Mouse (Mus musculus): Measurements from ENCODE around the gene Vipr2. TPM values are rescaled to one million over a fixed set of nuclear protein-coding genes. Genes with fewer than 3 reads are reported as not detected.
A peak's percentile ranks its signal among the peaks of the same experiment; 100 is the strongest.

Gene Vipr2
- polyA plus RNA-seq (2011; ENCODE audit: insufficient read depth, insufficient read length, low replicate concordance, missing spikeins) = 1.6 TPM in 1 of 2 replicates, not detected in the other

DNA sequence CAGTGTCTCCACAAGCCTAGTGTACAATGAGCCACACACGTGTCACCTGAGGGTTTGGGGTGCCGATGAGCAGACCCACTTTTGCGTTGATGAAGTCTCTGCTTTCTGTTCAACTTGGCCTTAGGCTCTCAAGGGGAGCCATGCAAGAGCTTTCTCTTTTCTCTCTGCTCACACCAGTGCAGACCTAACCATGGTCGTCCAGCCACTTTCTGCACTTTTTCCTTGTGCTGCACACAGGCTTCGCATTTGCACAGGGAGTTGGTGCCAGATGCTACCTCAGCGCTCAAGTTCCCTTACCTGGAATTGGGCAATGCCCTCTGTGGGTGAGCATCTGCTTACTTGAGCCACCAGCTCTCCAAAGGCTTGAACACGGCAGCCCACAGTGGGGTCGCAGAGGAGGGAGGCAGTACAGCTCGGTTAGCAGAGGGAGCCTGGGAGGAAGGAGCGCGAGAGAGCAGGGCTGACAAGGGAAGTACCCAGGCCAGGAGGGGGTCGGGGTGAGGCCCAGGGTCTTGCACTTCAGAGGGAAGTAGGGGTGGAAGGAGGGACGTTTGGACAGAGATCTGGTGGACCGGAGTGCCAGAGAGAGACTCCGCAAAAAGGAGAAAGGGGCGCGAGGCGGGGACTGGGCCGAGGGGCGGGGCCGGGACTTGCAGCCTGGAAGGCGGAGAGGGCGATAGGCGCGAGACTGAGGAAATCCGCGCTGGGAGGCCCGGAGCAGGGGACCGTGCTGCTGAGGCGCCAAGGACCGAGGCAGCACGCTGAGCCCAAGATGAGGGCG is at the start of gene Vipr2:
Vipr2 (plus strand) TSS at position 653 of the 781 bp plus-strand sequence.
- TF ChIP-seq POLR2A (IDR thresholded peaks at IDR 0.05; ENCODE audit: borderline replicate concordance, control insufficient read depth, low read depth, low read length) (no peak), CTCF (IDR thresholded peaks at IDR 0.05; ENCODE audit: control insufficient read depth, insufficient read depth, low read length) (no peak)
- Histone ChIP-seq H3K4me1 (ENCODE audit: control insufficient read depth, insufficient read depth, low read length) (no peaks in the 10 kb centered on the region; the same call in 1 of the 2 replicates), H3K27ac (ENCODE audit: control insufficient read depth, insufficient read depth, low read depth, low read length, poor library complexity) (no peak within 1 kb of the TSS), H3K4me3 (replicated peaks; ENCODE audit: control insufficient read depth, low read depth, low read length) (peak within 1 kb of the TSS; percentile 33)
- WGBS = 5% methylated on average over 33 of the region's 33 CpGs

DNA sequence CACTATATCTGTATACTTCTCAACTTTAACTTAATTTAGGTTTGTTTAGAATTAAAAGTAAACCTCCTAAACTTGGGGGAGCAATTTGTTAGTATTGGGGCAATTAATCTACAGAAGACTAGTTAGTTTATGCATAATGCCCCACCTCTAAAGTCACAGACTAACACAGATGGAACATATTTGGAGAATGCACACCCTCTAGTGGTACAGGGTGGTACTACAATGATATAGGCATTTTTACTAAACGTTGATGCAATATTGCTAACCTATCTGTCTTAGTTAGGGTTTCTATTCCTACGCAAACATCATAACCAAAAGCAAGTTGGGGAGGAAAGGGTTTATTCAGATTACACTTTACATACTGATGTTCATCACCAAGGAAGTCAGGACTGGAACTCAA is 49.4 kb upstream of the Vipr2 start:
- WGBS = 30% methylated on average over 2 of the region's 2 CpGs
- Histone ChIP-seq H3K4me1 (ENCODE audit: control insufficient read depth, insufficient read depth, low read length) (no peaks in the 10 kb centered on the region), H3K4me3 (replicated peaks; ENCODE audit: control insufficient read depth, low read depth, low read length) (no peak overlapping the region), H3K27ac (ENCODE audit: control insufficient read depth, insufficient read depth, low read depth, low read length, poor library complexity) (no peak overlapping the region)
- TF ChIP-seq CTCF (IDR thresholded peaks at IDR 0.05; ENCODE audit: control insufficient read depth, insufficient read depth, low read length) (no peak), POLR2A (IDR thresholded peaks at IDR 0.05; ENCODE audit: borderline replicate concordance, control insufficient read depth, low read depth, low read length) (no peak)

DNA sequence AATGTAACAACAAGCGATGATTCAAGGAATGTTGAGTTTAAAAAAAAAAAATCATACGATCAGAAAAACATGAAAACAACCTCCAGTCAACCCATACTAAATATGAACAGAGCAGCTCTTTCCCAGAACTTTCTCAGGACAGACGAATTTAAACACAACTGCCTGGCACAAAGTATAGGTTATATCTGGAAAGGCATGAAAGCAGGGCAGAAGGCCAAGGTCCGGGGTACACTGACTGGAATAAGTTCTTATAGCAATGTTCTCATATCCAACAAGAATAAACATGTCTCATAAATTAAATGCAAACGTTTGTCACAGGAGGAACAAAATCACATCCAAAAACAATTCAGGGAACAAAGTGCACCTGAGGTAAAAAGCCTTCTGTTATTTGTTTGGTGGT is 42.2 kb upstream of the Vipr2 start:
- H3K27ac ChIP-seq (ENCODE audit: control insufficient read depth, insufficient read depth, low read depth, low read length, poor library complexity) = no peak overlapping the region
- H3K4me3 ChIP-seq (replicated peaks; ENCODE audit: control insufficient read depth, low read depth, low read length) = no peak overlapping the region
- WGBS = 70% methylated on average over 5 of the region's 5 CpGs
- TF ChIP-seq POLR2A (IDR thresholded peaks at IDR 0.05; ENCODE audit: borderline replicate concordance, control insufficient read depth, low read depth, low read length) (no peak), CTCF (IDR thresholded peaks at IDR 0.05; ENCODE audit: control insufficient read depth, insufficient read depth, low read length) (no peak)
- H3K4me1 ChIP-seq (ENCODE audit: control insufficient read depth, insufficient read depth, low read length) = no peaks in the 10 kb centered on the region

DNA sequence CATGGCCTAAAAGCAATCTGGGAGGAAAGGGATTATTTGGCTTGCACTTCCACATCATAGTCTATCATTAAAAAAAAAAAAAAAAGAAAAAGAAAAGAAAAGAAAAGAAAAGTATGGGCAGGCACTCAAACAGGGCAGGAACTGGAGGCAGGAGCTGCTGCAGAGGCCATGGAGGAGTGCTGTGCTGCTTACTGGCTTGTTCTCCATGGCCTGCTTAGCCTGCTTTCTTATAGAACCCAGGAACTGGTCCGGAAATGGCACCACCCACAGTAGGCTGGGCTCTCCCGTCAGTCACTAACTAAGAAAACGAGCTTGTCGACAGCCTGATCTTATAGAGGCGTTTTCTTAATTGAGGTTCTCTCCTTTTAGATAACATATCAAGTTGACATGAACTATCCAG is 32.7 kb upstream of the Vipr2 start:
- peaks cover 2% of the 10 kb centered on the region; the same call in 1 of the 2 replicates for H3K4me1 ChIP-seq (ENCODE audit: control insufficient read depth, insufficient read depth, low read length)
- no peak overlapping the region for H3K4me3 ChIP-seq (replicated peaks; ENCODE audit: control insufficient read depth, low read depth, low read length)
- no peak for TF ChIP-seq POLR2A (IDR thresholded peaks at IDR 0.05; ENCODE audit: borderline replicate concordance, control insufficient read depth, low read depth, low read length)
- no peak for TF ChIP-seq CTCF (IDR thresholded peaks at IDR 0.05; ENCODE audit: control insufficient read depth, insufficient read depth, low read length)
- WGBS = 85% methylated on average over 5 of the region's 5 CpGs
- H3K27ac ChIP-seq (ENCODE audit: control insufficient read depth, insufficient read depth, low read depth, low read length, poor library complexity) = no peak overlapping the region

DNA sequence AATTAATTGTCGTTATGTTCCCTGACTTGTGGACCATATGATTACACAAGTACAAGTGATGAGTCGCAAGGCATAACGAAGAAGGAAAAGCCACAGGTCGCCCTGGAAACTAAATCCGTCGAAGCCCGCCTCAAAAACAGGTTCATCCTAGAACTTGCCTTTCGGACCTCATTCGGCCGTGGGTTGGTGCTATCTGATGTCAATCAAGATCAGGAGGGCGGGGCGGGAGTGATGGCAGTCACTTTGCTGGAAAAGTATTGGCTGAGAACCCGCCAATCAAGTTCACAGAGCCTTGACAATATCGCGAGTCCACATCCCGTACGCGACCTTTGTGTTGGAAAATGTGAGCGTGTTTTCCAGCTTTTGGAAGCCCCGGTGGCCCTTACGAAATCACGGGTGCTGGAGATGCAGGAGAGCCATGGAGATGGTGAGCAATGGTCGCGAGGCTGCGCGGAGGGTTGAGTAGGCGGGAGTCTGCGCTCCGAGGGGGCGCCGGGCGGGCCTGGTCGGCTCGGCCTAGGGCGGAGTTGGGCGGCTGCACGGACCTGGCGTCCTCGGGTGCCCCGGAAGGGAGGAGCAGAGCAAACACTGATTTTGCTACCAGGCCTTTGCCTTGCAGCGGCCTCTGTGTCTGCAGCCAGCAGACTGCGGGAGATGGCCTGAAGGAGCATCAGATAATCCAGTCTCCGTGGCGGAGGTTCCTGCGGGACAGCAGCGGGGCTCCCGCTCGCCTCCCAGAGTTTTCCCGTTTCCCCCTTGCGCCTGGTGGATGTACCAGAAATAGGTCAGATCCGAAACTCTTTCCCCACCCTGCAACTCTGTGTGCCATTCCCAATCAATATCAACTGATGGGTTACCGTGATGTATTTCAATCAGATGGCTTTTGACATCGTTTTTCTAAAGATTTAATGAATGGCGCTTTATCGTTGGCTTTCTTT is 29.8 kb upstream of the Vipr2 start, which contains the start of gene Zfp386:
Zfp386 (plus strand) TSS at position 285 of the 938 bp plus-strand sequence.
- H3K4me1 ChIP-seq (ENCODE audit: control insufficient read depth, insufficient read depth, low read length) = peaks cover 2% of the 10 kb centered on the region; the same call in 1 of the 2 replicates
- WGBS = under 1% methylated on average over 55 of the region's 55 CpGs
- peak within 1 kb of the TSS; percentile 99 for H3K4me3 ChIP-seq (replicated peaks; ENCODE audit: control insufficient read depth, low read depth, low read length)
- H3K27ac ChIP-seq (ENCODE audit: control insufficient read depth, insufficient read depth, low read depth, low read length, poor library complexity) = peak within 1 kb of the TSS; percentile 89
- TF ChIP-seq POLR2A (IDR thresholded peaks at IDR 0.05; ENCODE audit: borderline replicate concordance, control insufficient read depth, low read depth, low read length) (peak; percentile 41; the same call in 1 of the 2 replicates), CTCF (IDR thresholded peaks at IDR 0.05; ENCODE audit: control insufficient read depth, insufficient read depth, low read length) (no peak)

DNA sequence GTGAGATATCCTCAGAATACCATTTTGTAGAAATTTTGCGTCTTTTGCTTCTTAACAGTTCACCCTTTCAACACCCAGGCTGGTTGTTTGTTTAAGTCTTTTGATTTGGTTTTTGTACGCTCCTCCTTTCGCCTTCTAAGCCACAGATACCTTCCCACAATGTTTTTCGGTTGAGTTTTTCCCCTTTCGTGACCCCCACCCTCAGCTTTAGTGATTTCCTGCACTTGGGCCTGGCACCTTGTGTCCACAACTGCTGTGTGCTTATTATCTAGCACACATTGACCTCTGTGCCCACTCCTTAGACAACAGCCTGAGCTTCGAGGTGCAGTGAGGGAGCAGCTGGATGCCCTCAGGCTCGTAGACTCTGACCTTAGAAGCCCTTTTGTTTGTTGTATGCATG is 28.8 kb upstream of the Vipr2 start:
- TF ChIP-seq POLR2A (IDR thresholded peaks at IDR 0.05; ENCODE audit: borderline replicate concordance, control insufficient read depth, low read depth, low read length) = no peak
- no peak for TF ChIP-seq CTCF (IDR thresholded peaks at IDR 0.05; ENCODE audit: control insufficient read depth, insufficient read depth, low read length)
- Histone ChIP-seq H3K4me1 (ENCODE audit: control insufficient read depth, insufficient read depth, low read length) (peaks cover 2% of the 10 kb centered on the region; the same call in 1 of the 2 replicates), H3K4me3 (replicated peaks; ENCODE audit: control insufficient read depth, low read depth, low read length) (no peak overlapping the region), H3K27ac (ENCODE audit: control insufficient read depth, insufficient read depth, low read depth, low read length, poor library complexity) (no peak overlapping the region)
- 55% methylated on average over 7 of the region's 7 CpGs for WGBS

DNA sequence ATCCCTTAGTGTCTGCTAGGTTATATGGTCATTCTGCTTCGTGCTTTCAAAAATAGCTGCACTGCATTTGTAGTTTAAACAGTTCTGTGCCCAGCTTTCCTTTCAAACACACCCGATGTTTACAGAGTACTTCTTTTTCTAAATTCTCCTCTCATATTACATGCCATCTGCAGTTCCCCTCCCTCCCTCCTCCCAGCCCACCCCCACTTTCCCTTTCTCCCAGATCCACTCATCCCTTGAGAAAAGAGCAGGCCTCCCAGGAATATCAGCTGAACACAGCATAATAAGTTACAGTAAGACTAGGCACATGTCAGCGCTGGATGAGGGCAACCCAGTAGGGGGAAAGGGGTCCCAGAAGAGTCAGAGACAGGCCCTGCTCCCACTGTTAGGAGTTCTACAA is 28.3 kb upstream of the Vipr2 start:
- WGBS = 81% methylated on average over 3 of the region's 3 CpGs
- TF ChIP-seq POLR2A (IDR thresholded peaks at IDR 0.05; ENCODE audit: borderline replicate concordance, control insufficient read depth, low read depth, low read length) (no peak), CTCF (IDR thresholded peaks at IDR 0.05; ENCODE audit: control insufficient read depth, insufficient read depth, low read length) (no peak)
- H3K4me1 ChIP-seq (ENCODE audit: control insufficient read depth, insufficient read depth, low read length) = peaks cover 2% of the 10 kb centered on the region; the same call in 1 of the 2 replicates
- no peak overlapping the region for H3K4me3 ChIP-seq (replicated peaks; ENCODE audit: control insufficient read depth, low read depth, low read length)
- H3K27ac ChIP-seq (ENCODE audit: control insufficient read depth, insufficient read depth, low read depth, low read length, poor library complexity) = no peak overlapping the region

DNA sequence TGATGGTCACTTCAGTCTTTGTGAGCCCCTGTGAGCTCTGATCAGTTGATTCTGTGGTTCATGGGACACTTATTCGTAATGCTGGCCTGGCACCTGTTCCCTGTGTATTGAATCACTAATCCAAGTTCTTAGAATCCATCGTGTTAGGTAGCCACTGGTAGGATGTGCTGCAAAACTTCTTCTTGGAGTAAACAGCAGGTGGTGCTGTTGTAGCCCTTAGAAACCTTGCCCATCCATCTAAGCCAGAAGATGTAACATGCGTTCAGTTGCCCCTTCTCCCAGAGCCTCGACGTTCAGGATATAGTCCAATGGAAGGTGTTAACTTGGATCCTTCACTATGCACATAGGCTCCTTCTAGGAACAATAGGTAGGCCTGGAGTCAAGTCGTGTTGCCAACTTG is 27.8 kb upstream of the Vipr2 start:
- 40% methylated on average over 6 of the region's 6 CpGs for WGBS
- Histone ChIP-seq H3K4me1 (ENCODE audit: control insufficient read depth, insufficient read depth, low read length) (peaks cover 2% of the 10 kb centered on the region; the same call in 1 of the 2 replicates), H3K4me3 (replicated peaks; ENCODE audit: control insufficient read depth, low read depth, low read length) (no peak overlapping the region), H3K27ac (ENCODE audit: control insufficient read depth, insufficient read depth, low read depth, low read length, poor library complexity) (no peak overlapping the region)
- TF ChIP-seq CTCF (IDR thresholded peaks at IDR 0.05; ENCODE audit: control insufficient read depth, insufficient read depth, low read length) (peak; percentile 57), POLR2A (IDR thresholded peaks at IDR 0.05; ENCODE audit: borderline replicate concordance, control insufficient read depth, low read depth, low read length) (no peak)

Measured in bone marrow, adult 2 months (tissue).